22 mouse cellular contexts compared by ENCODE assay signal in genomic region chr1:171948161-171948945, GRCm38 (mm10). TPM values are rescaled to one million over a fixed set of nuclear protein-coding genes. Genes with fewer than 3 reads are reported as not detected.
"Had no signal": no experiment of that assay in that cellular context is flagged by ENCODE, and none has a peak within 500 bp of the region (broad histone marks: within the 10 kb centered on the region; RNA-seq: fewer than 3 reads in every experiment).

No protein-coding gene starts in this region.

- H3K36me3 ChIP-seq: kidney, embryonic 15.5 days; limb, embryonic 12.5 days; limb, embryonic 15.5 days; neural tube, embryonic 12.5 days; stomach, embryonic 15.5 days had no signal

- H3K4me2 ChIP-seq: kidney, embryonic 15.5 days; limb, embryonic 12.5 days; limb, embryonic 15.5 days; liver, embryonic 11.5 days; lung, embryonic 14.5 days; neural tube, embryonic 12.5 days; stomach, embryonic 15.5 days had no signal

- H3K27me3 ChIP-seq: kidney, embryonic 15.5 days; limb, embryonic 12.5 days; limb, embryonic 15.5 days; neural tube, embryonic 12.5 days; stomach, embryonic 15.5 days had no signal

- H3K9me3 ChIP-seq: kidney, embryonic 15.5 days; limb, embryonic 12.5 days; limb, embryonic 15.5 days; neural tube, embryonic 12.5 days; stomach, embryonic 15.5 days had no signal

- H3K4me1 ChIP-seq: kidney, embryonic 15.5 days; limb, embryonic 12.5 days; limb, embryonic 15.5 days; stomach, embryonic 15.5 days had no signal

- DNase-seq: kidney, adult 11 months; kidney, adult 8-10 months; kidney, postnatal 14 days; kidney, postnatal 4 days; left cerebral cortex, postnatal 4 days; liver, postnatal 0 days; lung, embryonic 14.5 days; midbrain, embryonic 14.5 days; right cerebral cortex, adult 18-20 months; right cerebral cortex, postnatal 14 days; right cerebral cortex, postnatal 4 days; thymus, postnatal 25 days had no signal

- H3K27ac ChIP-seq: kidney, embryonic 15.5 days; limb, embryonic 12.5 days; limb, embryonic 15.5 days; liver, embryonic 14.5 days; macrophage; neural tube, embryonic 12.5 days; stomach, embryonic 15.5 days had no signal

- ATAC-seq: liver, postnatal 0 days; lung, postnatal 0 days had no signal

- H3K9ac ChIP-seq: kidney, embryonic 15.5 days; limb, embryonic 12.5 days; limb, embryonic 15.5 days; liver, embryonic 14.5 days; liver, postnatal 0 days; lung, embryonic 14.5 days; neural tube, embryonic 12.5 days; stomach, embryonic 15.5 days had no signal

- H3K4me3 ChIP-seq: kidney, embryonic 15.5 days; limb, embryonic 12.5 days; limb, embryonic 15.5 days; myocyte; neural tube, embryonic 12.5 days; stomach, embryonic 15.5 days had no signal

RNA-seq across cellular contexts. Expression of gene Slamf6, which starts 31.0 kb away (rescaled TPM):
- polyA plus RNA-seq: limb, embryonic 12.5 days; limb, embryonic 15.5 days; liver, embryonic 11.5 days; midbrain, embryonic 14.5 days; myocyte; neural tube, embryonic 12.5 days had no signal

RNA-seq across cellular contexts. Expression of gene Gm10521, which starts 52.9 kb away (rescaled TPM):
- polyA plus RNA-seq: kidney, embryonic 15.5 days; limb, embryonic 12.5 days; limb, embryonic 15.5 days; lung, embryonic 14.5 days; lung, postnatal 0 days; midbrain, embryonic 14.5 days; myocyte; neural tube, embryonic 12.5 days; stomach, embryonic 15.5 days had no signal
